Mouse (Mus musculus) kidney, embryonic 14.5 days (tissue): ENCODE measurements around the gene Fam124a. TPM values are rescaled to one million over a fixed set of nuclear protein-coding genes. Genes with fewer than 3 reads are reported as not detected.

ENCODE experiments used
- ATAC-seq: fragments of 200-750 bp; cut with Nextera tagmentation; 2 replicates; pipeline ENCODE4 v1.8.0; 2017; ENCODE audit warnings: moderate number of reproducible peaks, mild to moderate bottlenecking, moderate TSS enrichment, moderate library complexity; ENCODE audit not compliant: low FRiP score, low TSS enrichment
- H3K27ac ChIP-seq: fragments of 300-500 bp; sonication (generic); 2 replicates; pipeline ENCODE4 v1.5.1; 2014; ENCODE audit warnings: low read depth, mild to moderate bottlenecking, low read length, moderate library complexity, mixed read lengths
- H3K27me3 ChIP-seq: fragments of 300-500 bp; sonication (generic); 2 replicates; pipeline ENCODE4 v1.6.1; 2014; ENCODE audit warnings: mild to moderate bottlenecking, low read length; ENCODE audit not compliant: control insufficient read depth, insufficient read depth
- H3K36me3 ChIP-seq: fragments of 300-500 bp; sonication (generic); 2 replicates; pipeline ENCODE4 v1.6.1; 2014; ENCODE audit warnings: low read length, mixed read lengths; ENCODE audit not compliant: control insufficient read depth, insufficient read depth
- H3K4me1 ChIP-seq: fragments of 300-500 bp; sonication (generic); 2 replicates; pipeline ENCODE4 v1.6.1; 2014; ENCODE audit warnings: low read length, mixed read lengths; ENCODE audit not compliant: control insufficient read depth, insufficient read depth
- H3K4me2 ChIP-seq: fragments of 300-500 bp; sonication (generic); replicated peaks from 2 replicates; pipeline ENCODE4 v1.6.1; 2014; ENCODE audit warnings: low read depth, mild to moderate bottlenecking, low read length
- H3K4me3 ChIP-seq: fragments of 300-500 bp; sonication (generic); 2 replicates; pipeline ENCODE4 v1.5.1; 2014; ENCODE audit warnings: mild to moderate bottlenecking, low read length
- H3K9ac ChIP-seq: fragments of 300-500 bp; sonication (generic); 2 replicates; pipeline ENCODE4 v1.6.1; 2014; ENCODE audit warnings: low read depth, mild to moderate bottlenecking, low read length, moderate library complexity
- H3K9me3 ChIP-seq: fragments of 300-500 bp; sonication (generic); 2 replicates; pipeline ENCODE4 v1.6.1; 2016; ENCODE audit warnings: low read length; ENCODE audit not compliant: control insufficient read depth
- WGBS: fragments of 180-500 bp; shearing (Covaris S2); extraction: QIAGEN DNeasy Blood & Tissue Kit; methylation state at CpG from one replicate; pipeline ENCODE4 v1.1.7; 2014; 5-methylcytosine and 5-hydroxymethylcytosine counted together
- polyA plus RNA-seq: library from polyadenylated mRNA; unstranded; fragments of >200 nt; fragmentation: Nextera tagmentation; extraction: Ambion mirVana; gene quantifications from 2 replicates; pipeline ENCODE4 v1.2.1, GENCODE M21; 2014

Gene Fam124a
- polyA plus RNA-seq, 1 experiment from 2014 or later: 5.2 TPM

DNA sequence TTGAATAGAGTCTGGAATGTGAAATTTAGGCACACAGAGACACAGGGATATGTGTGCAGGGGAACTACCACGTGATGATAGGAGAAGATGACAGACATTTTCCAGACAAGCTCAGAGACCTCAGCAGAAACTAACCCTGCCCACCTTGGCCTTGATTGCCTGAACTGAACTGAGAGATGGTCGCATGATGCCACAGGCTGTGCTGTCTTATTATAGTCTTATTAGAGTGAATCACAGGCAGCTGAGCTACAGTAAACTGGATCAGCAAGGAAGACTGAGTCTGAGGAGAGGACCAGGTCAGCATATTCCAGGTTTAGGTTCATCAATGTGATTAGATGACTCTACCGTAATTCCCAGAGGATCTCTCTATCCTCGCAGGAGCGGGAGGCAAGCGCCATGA, 9.2 kb upstream of the Fam124a start:
- Histone ChIP-seq H3K9me3 (no peaks in the 10 kb centered on the region), H3K36me3 (no peaks in the 10 kb centered on the region), H3K4me2 (no peak overlapping the region), H3K27me3 (no peaks in the 10 kb centered on the region), H3K4me1 (0 out of 2 replicates have a peak, but pooled peaks cover 2% of the 10 kb centered on the region), H3K4me3 (no peak overlapping the region), H3K9ac (no peak overlapping the region), H3K27ac (no peak overlapping the region)
- WGBS: 89% methylated on average over 6 of the region's 6 CpGs
- ATAC-seq: no peak

DNA sequence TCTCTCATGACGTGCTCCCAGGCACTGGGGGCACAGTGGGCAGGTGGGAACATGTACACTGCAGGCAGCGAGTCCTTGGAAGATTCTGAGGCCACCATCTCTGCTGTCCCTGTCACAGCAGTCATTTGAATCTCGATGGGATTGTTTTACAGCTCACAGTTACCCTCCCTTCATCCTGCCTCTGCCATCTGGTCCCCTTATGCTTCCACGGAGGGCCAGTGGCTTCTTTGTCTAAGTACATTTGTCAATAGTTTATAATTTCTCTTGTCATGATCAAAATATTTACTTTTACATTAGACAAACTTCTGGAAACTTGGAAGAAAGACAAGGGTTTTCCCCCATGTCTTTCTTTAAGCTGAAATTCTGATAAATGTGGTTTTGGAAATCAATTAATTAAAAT, 8.8 kb upstream of the Fam124a start:
- no peaks in the 10 kb centered on the region for H3K36me3 ChIP-seq
- 0 out of 2 replicates have a peak, but pooled peaks cover 2% of the 10 kb centered on the region for H3K4me1 ChIP-seq

GRCm38 (mm10) chr14:62550121-62550520, 5.4 kb upstream of the Fam124a start:
- Histone ChIP-seq H3K4me1 (0 out of 2 replicates have a peak, but pooled peaks cover 2% of the 10 kb centered on the region), H3K27ac (no peak overlapping the region), H3K4me3 (no peak overlapping the region), H3K4me2 (no peak overlapping the region), H3K27me3 (no peaks in the 10 kb centered on the region; the same call in 1 of the 2 replicates), H3K9me3 (no peaks in the 10 kb centered on the region), H3K9ac (no peak overlapping the region), H3K36me3 (no peaks in the 10 kb centered on the region)
- ATAC-seq: no peak
- WGBS: 17% methylated on average over 4 of the region's 4 CpGs

More for the DNA sequence above, 8.8 kb upstream of the Fam124a start:
- WGBS: 24% methylated on average over 4 of the region's 4 CpGs
- Histone ChIP-seq H3K4me2 (no peak overlapping the region), H3K9me3 (no peaks in the 10 kb centered on the region), H3K27ac (no peak overlapping the region), H3K27me3 (no peaks in the 10 kb centered on the region), H3K4me3 (no peak overlapping the region), H3K9ac (no peak overlapping the region)
- ATAC-seq: no peak

GRCm38 (mm10) chr14:62552771-62553170, 2.8 kb upstream of the Fam124a start:
- no peak for ATAC-seq
- H3K4me2 ChIP-seq: no peak overlapping the region
- H3K27me3 ChIP-seq: no peaks in the 10 kb centered on the region; the same call in 1 of the 2 replicates
- H3K4me3 ChIP-seq: no peak overlapping the region
- peaks cover 2% of the 10 kb centered on the region; the same call in 1 of the 2 replicates for H3K4me1 ChIP-seq
- H3K27ac ChIP-seq: no peak overlapping the region
- H3K9me3 ChIP-seq: no peaks in the 10 kb centered on the region
- no peak overlapping the region for H3K9ac ChIP-seq
- no peaks in the 10 kb centered on the region for H3K36me3 ChIP-seq
- 93% methylated on average over 4 of the region's 4 CpGs for WGBS

- Histone ChIP-seq H3K4me3 (no peak overlapping the region), H3K9me3 (no peaks in the 10 kb centered on the region), H3K27ac (no peak overlapping the region), H3K9ac (no peak overlapping the region), H3K36me3 (no peaks in the 10 kb centered on the region), H3K4me2 (no peak overlapping the region), H3K27me3 (no peaks in the 10 kb centered on the region; the same call in 1 of the 2 replicates), H3K4me1 (peaks cover 2% of the 10 kb centered on the region; the same call in 1 of the 2 replicates)
- ATAC-seq: no peak
- 86% methylated on average over 5 of the region's 5 CpGs for WGBS
Measured at GRCm38 (mm10) chr14:62553786-62554185, 1.8 kb upstream of the Fam124a start.

DNA sequence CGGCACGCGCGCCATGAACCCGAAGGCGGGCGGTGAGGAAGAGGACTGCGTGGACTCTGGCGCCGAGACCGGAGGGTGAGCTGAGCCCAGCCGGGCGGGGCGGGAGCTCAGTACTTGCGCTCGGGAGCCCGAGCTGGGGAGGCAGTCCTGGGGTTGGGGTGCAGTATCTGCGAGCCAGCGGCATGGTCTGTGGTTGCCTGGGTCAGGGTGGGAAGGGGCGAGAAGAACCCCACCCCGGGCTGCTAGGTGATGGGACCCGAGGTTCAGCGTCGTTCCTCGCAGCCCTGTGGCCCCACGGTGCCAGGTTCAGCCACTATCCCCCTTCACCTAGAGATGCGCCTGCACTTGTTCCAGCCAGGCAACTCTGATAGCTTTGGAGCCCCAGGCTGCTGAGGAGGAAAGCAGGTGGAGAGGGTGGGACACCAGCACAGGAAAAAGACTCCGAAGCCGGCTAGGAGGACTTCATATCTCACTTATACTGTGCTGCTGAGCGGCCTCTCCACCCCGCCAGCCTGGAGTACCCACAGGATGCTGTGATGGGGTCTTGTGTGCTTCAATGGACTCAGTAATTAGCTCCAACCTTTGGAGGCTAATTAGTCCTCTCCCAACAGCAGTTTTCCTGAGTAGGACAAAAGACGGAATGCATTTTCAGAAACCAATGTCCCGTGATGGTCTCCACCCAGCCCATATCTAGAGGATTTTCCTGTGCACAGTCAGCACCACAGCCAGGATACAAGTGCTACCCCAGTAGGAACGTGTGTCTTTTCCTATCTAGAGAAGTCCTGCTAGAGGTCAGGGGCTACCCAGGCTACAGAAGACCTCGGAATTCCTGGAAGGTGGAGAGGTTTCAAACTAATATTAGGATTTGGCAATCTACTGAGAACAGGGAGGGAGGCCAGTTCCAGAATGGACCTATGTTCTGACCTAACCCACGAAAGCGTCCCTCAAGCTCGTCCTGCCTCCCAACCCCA, 588 bp downstream of the Fam124a start:
- 8% methylated on average over 31 of the region's 38 CpGs for WGBS
- no peak overlapping the region for H3K27ac ChIP-seq
- H3K9ac ChIP-seq: peak overlapping the region; percentile 70
- ATAC-seq: peak; percentile 41
- no peaks in the 10 kb centered on the region; the same call in 1 of the 2 replicates for H3K4me1 ChIP-seq
- no peaks in the 10 kb centered on the region for H3K36me3 ChIP-seq
- no peaks in the 10 kb centered on the region for H3K9me3 ChIP-seq
- peak overlapping the region; percentile 74 for H3K4me3 ChIP-seq
- no peaks in the 10 kb centered on the region; the same call in 1 of the 2 replicates for H3K27me3 ChIP-seq
- peak overlapping the region; percentile 97 for H3K4me2 ChIP-seq

DNA sequence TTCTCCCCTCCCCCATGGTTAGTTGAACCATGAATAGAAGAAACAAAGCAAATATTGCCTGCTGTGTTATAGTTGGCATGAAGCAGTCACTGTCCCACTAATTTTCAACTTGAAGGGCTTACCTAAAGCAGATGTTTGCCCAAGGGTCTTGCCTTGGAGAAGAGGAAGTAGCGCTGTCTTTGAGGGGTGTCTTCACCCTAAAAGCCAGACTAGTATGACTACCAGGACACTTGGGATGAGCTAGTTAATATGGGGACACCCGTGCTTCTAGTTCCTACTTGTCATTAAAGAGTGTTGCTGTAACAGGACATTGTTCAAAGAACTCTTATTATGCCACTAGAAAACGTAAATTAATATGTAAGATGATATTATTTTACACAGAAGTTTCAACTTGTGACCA, 1.6 kb downstream of the Fam124a start:
- Histone ChIP-seq H3K9me3 (no peaks in the 10 kb centered on the region), H3K27me3 (no peaks in the 10 kb centered on the region; the same call in 1 of the 2 replicates), H3K4me3 (no peak overlapping the region), H3K4me1 (no peaks in the 10 kb centered on the region; the same call in 1 of the 2 replicates), H3K9ac (no peak overlapping the region), H3K27ac (no peak overlapping the region), H3K4me2 (no peak overlapping the region), H3K36me3 (no peaks in the 10 kb centered on the region)
- 79% methylated on average over 3 of the region's 3 CpGs for WGBS
- no peak for ATAC-seq

- ATAC-seq: no peak
- Histone ChIP-seq H3K9me3 (no peaks in the 10 kb centered on the region), H3K27ac (no peak overlapping the region), H3K36me3 (no peaks in the 10 kb centered on the region), H3K4me1 (no peaks in the 10 kb centered on the region), H3K4me3 (no peak overlapping the region), H3K4me2 (no peak overlapping the region), H3K9ac (no peak overlapping the region), H3K27me3 (no peaks in the 10 kb centered on the region)
- WGBS: 55% methylated on average over 17 of the region's 17 CpGs
Measured at GRCm38 (mm10) chr14:62561875-62562748, 6.6 kb downstream of the Fam124a start.
